Mouse (Mus musculus) MEL (cell line): ENCODE data around the gene Ccnyl1.

Source experiments
- CHD2 ChIP-seq: IDR thresholded peaks from 2 replicates; pipeline ENCODE4 v1.6.1; 2011; ENCODE audit warnings: low read length, improper control_type of control experiment
- CTCF ChIP-seq, 3 experiments: IDR thresholded peaks in 2 of 3; conservative IDR thresholded peaks in 1 of 3; 2 replicates each; pipeline ENCODE4 v1.5.1; 2011 to 2012; ENCODE audit warnings: low read length in 3 of 3, low read depth in 2 of 3, mild to moderate bottlenecking in 2 of 3, improper control_type of control experiment in 1 of 3, inconsistent platforms in 1 of 3, mixed read lengths in 1 of 3, moderate library complexity in 1 of 3; ENCODE audit not compliant: control insufficient read depth in 1 of 3, insufficient read depth in 1 of 3, poor library complexity in 1 of 3, severe bottlenecking in 1 of 3
- GATA1 ChIP-seq: IDR thresholded peaks from 2 replicates; pipeline ENCODE4 v1.6.1; 2011; ENCODE audit warnings: low read depth, low read length, improper control_type of control experiment
- HCFC1 ChIP-seq: IDR thresholded peaks from 2 replicates; pipeline ENCODE4 v1.6.1; 2012; ENCODE audit warnings: low read depth, mild to moderate bottlenecking, inconsistent platforms, low read length, improper control_type of control experiment, moderate library complexity
- MYB ChIP-seq: IDR thresholded peaks from 2 replicates; pipeline ENCODE4 v1.6.1; 2011; ENCODE audit warnings: mild to moderate bottlenecking, low read depth, low read length, improper control_type of control experiment
- MYC ChIP-seq: IDR thresholded peaks from 2 replicates; pipeline ENCODE4 v1.6.1; 2011; ENCODE audit warnings: low read depth, mild to moderate bottlenecking, low read length, improper control_type of control experiment, moderate library complexity
- NELFE ChIP-seq: IDR thresholded peaks from 2 replicates; pipeline ENCODE4 v1.6.1; 2011; ENCODE audit warnings: low read depth, low read length, improper control_type of control experiment
- POLR2A ChIP-seq, 2 experiments: IDR thresholded peaks; 2 replicates each; pipeline ENCODE4 v1.6.1; 2011 to 2012; ENCODE audit warnings: low read length in 2 of 2, mild to moderate bottlenecking in 2 of 2, control low read depth in 1 of 2, improper control_type of control experiment in 1 of 2, low read depth in 1 of 2, moderate library complexity in 1 of 2; ENCODE audit not compliant: control insufficient read depth in 1 of 2, insufficient read depth in 1 of 2, poor library complexity in 1 of 2
- RAD21 ChIP-seq: IDR thresholded peaks from 2 replicates; pipeline ENCODE4 v1.6.1; 2011; ENCODE audit warnings: mild to moderate bottlenecking, low read depth, low read length, improper control_type of control experiment
- USF1 ChIP-seq: IDR thresholded peaks from 2 replicates; pipeline ENCODE4 v1.6.1; 2014; ENCODE audit warnings: low read depth, mild to moderate bottlenecking, inconsistent platforms, low read length, improper control_type of control experiment, moderate library complexity

DNA sequence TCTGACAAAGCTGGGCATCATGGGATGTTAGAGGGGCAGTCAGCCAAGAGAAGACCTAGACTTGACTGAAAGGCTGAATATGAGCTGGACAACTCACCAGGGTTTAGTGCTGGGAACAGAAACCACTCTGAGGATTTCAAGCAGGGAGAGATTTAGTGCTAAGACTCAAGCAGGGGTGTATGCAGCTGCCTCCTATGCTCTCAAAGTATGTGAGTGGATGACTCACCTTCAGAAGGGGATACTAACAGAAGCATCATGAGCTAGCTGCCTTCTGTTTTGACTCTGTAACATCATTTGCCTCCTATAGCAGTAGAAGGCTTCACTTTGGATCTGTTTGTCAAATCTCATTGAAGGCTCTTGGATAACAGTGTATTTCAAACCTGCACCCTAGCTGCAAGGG, 54.4 kb downstream of the Ccnyl1 start:
- TF ChIP-seq CTCF (IDR thresholded peaks at IDR 0.05 in 2 of 3, conservative IDR thresholded peaks at IDR 0.05 in 1 of 3; ENCODE audit: control insufficient read depth in 1 of 3, insufficient read depth in 1 of 3, low read depth in 2 of 3, low read length in 3 of 3, poor library complexity in 1 of 3, severe bottlenecking in 1 of 3) (no peak), HCFC1 (no peak), NELFE (no peak), MYB (no peak), USF1 (no peak), CHD2 (no peak), POLR2A (IDR thresholded peaks at IDR 0.05; ENCODE audit: control insufficient read depth in 1 of 2, insufficient read depth in 1 of 2, low read depth in 1 of 2, low read length in 2 of 2, poor library complexity in 1 of 2) (no peak), GATA1 (no peak), MYC (no peak), RAD21 (no peak)
